Mouse (Mus musculus): ENCODE results near the gene Cux1. TPM values are rescaled to one million over a fixed set of nuclear protein-coding genes. Genes with fewer than 3 reads are reported as not detected.

Gene Cux1
- polyA plus RNA-seq, 1 experiment from 2014 or later, result 89.1 TPM

- DNase-seq (ENCODE audit: low spot score) (no peak), ATAC-seq (ENCODE audit: low FRiP score) (no peak)
- H3K4me3 ChIP-seq (replicated peaks; ENCODE audit: low read length), result no peak overlapping the region
- no peaks in the 10 kb centered on the region for H3K9me3 ChIP-seq (ENCODE audit: control insufficient read depth, low read length)
- H3K4me1 ChIP-seq (replicated peaks; ENCODE audit: control insufficient read depth, insufficient read depth, low read length), result peaks cover 6% of the 10 kb centered on the region; the same call in 1 of the 2 replicates
- H3K27ac ChIP-seq, result no peak overlapping the region
- 80% methylated on average over 3 of the region's 3 CpGs for WGBS
- no peak overlapping the region for H3K4me2 ChIP-seq (replicated peaks)
- no peaks in the 10 kb centered on the region for H3K27me3 ChIP-seq (ENCODE audit: control insufficient read depth, insufficient read depth, low read length)
- peaks cover 9% of the 10 kb centered on the region for H3K36me3 ChIP-seq (replicated peaks; ENCODE audit: control insufficient read depth, insufficient read depth)
- no peak overlapping the region for H3K9ac ChIP-seq
These were observed 78.6 kb downstream of the Cux1 start for GRCm38 (mm10) chr5:136488721-136489120.

DNA sequence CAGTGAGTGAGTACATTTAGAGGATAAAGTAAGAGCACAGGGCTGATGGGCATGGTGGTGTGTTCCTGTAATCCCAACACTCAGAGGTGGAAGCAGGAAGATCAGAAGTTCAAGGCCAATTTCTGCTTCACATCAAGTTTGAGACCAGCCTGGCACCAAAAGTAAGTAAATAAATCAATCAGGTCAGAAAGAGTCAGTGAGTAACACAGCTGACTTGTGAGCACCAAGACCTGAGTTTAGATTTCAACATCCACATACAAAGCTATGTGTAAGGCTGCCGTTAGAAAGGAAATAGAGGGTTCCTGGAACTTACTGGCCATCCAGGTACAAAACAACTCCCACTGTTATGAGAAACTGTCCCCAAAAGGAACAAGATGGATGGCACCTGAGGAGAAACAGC lies 79.1 kb downstream of the Cux1 start:
- Histone ChIP-seq H3K4me3 (replicated peaks; ENCODE audit: low read length) (no peak overlapping the region), H3K9ac (no peak overlapping the region), H3K27ac (no peak overlapping the region), H3K27me3 (ENCODE audit: control insufficient read depth, insufficient read depth, low read length) (no peaks in the 10 kb centered on the region), H3K9me3 (ENCODE audit: control insufficient read depth, low read length) (no peaks in the 10 kb centered on the region), H3K4me2 (replicated peaks) (no peak overlapping the region), H3K4me1 (replicated peaks; ENCODE audit: control insufficient read depth, insufficient read depth, low read length) (peaks cover 6% of the 10 kb centered on the region; the same call in 1 of the 2 replicates), H3K36me3 (replicated peaks; ENCODE audit: control insufficient read depth, insufficient read depth) (peaks cover 9% of the 10 kb centered on the region)
- DNase-seq (ENCODE audit: low spot score), result no peak
- no peak for ATAC-seq (ENCODE audit: low FRiP score)
- 76% methylated on average over 1 of the region's 1 CpGs for WGBS

DNA sequence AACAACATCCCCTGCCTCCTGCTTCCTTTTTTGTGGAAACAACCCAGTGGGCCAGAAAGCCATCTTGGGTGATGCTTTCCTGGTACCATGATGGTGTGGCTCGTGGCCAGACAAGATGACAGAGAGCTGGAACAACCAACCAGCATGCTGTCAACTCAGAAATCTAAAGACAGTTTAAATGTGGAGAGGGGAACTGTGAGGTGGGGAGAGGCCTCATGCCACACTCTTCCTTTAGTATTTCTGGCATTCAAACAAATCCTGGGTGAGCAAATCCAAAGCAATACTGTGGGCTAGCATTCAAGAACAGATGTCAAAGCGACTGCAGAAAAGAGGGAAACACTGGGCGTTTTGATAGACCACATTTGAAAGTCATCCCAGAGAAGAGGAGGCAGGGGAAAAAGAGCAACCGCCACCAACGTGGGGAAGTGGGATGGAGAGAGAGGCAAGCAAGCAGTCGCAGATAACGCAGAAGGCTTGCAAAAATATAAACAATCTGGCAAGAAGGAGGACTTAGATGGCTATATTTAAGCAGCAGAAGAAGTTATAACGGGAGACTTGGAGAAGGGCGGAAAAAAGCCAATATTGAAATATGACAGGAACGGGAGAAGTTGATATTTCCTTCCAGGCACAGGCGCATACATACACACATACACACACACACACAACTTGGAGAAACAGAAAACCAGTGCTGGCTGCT lies 79.7 kb downstream of the Cux1 start:
- Histone ChIP-seq H3K4me3 (replicated peaks; ENCODE audit: low read length) (no peak overlapping the region), H3K27me3 (ENCODE audit: control insufficient read depth, insufficient read depth, low read length) (no peaks in the 10 kb centered on the region), H3K4me1 (replicated peaks; ENCODE audit: control insufficient read depth, insufficient read depth, low read length) (peaks cover 6% of the 10 kb centered on the region; the same call in 1 of the 2 replicates), H3K36me3 (replicated peaks; ENCODE audit: control insufficient read depth, insufficient read depth) (peaks cover 9% of the 10 kb centered on the region), H3K9me3 (ENCODE audit: control insufficient read depth, low read length) (no peaks in the 10 kb centered on the region), H3K9ac (no peak overlapping the region), H3K27ac (no peak overlapping the region), H3K4me2 (replicated peaks) (no peak overlapping the region)
- ATAC-seq (ENCODE audit: low FRiP score) (no peak), DNase-seq (ENCODE audit: low spot score) (no peak)
- 81% methylated on average over 11 of the region's 11 CpGs for WGBS

- Histone ChIP-seq H3K27ac (no peak overlapping the region), H3K36me3 (replicated peaks; ENCODE audit: control insufficient read depth, insufficient read depth) (peaks cover 9% of the 10 kb centered on the region), H3K4me1 (replicated peaks; ENCODE audit: control insufficient read depth, insufficient read depth, low read length) (peaks cover 6% of the 10 kb centered on the region; the same call in 1 of the 2 replicates), H3K27me3 (ENCODE audit: control insufficient read depth, insufficient read depth, low read length) (no peaks in the 10 kb centered on the region), H3K9ac (no peak overlapping the region), H3K4me2 (replicated peaks) (no peak overlapping the region), H3K9me3 (ENCODE audit: control insufficient read depth, low read length) (no peaks in the 10 kb centered on the region), H3K4me3 (replicated peaks; ENCODE audit: low read length) (no peak overlapping the region)
- no peak for DNase-seq (ENCODE audit: low spot score)
- no peak for ATAC-seq (ENCODE audit: low FRiP score)
- 73% methylated on average over 3 of the region's 3 CpGs for WGBS
These were observed 80.9 kb downstream of the Cux1 start for GRCm38 (mm10) chr5:136486401-136486800.

DNA sequence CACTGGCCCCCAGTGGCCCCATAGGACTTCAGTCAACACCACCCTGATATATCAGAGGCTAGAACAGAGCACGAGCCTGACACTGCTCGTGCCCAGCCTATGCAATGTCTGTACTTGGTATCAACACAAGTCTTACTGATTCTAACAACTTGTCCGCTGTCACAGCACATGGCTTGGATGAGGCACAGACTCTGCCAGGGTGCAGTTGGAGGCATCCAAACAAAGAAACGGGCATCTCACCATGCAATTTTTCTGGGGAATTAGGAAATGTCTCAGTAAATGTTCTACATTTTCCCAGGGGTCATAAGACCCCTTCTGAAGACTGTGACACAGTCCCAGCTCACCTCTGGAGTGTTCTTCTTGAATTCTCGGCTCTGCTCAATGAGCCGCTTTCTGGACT lies 81.9 kb downstream of the Cux1 start:
- H3K4me1 ChIP-seq (replicated peaks; ENCODE audit: control insufficient read depth, insufficient read depth, low read length), result peaks cover 6% of the 10 kb centered on the region; the same call in 1 of the 2 replicates
- no peak overlapping the region for H3K4me3 ChIP-seq (replicated peaks; ENCODE audit: low read length)
- no peak overlapping the region for H3K27ac ChIP-seq
- DNase-seq (ENCODE audit: low spot score) (no peak), ATAC-seq (ENCODE audit: low FRiP score) (no peak)
- no peaks in the 10 kb centered on the region for H3K27me3 ChIP-seq (ENCODE audit: control insufficient read depth, insufficient read depth, low read length)
- H3K36me3 ChIP-seq (replicated peaks; ENCODE audit: control insufficient read depth, insufficient read depth), result peaks cover 9% of the 10 kb centered on the region
- no peaks in the 10 kb centered on the region for H3K9me3 ChIP-seq (ENCODE audit: control insufficient read depth, low read length)
- 93% methylated on average over 6 of the region's 6 CpGs for WGBS
- H3K9ac ChIP-seq, result no peak overlapping the region
- no peak overlapping the region for H3K4me2 ChIP-seq (replicated peaks)

GRCm38 (mm10) chr5:136482434-136482833 lies 84.9 kb downstream of the Cux1 start:
- DNase-seq (ENCODE audit: low spot score), result no peak
- H3K27ac ChIP-seq, result no peak overlapping the region
- 89% methylated on average over 1 of the region's 1 CpGs for WGBS

GRCm38 (mm10) chr5:136480541-136480940 lies 86.7 kb downstream of the Cux1 start:
- Histone ChIP-seq H3K27ac (no peak overlapping the region), H3K9ac (no peak overlapping the region), H3K4me3 (replicated peaks; ENCODE audit: low read length) (no peak overlapping the region), H3K27me3 (ENCODE audit: control insufficient read depth, insufficient read depth, low read length) (no peaks in the 10 kb centered on the region), H3K36me3 (replicated peaks; ENCODE audit: control insufficient read depth, insufficient read depth) (peaks cover 9% of the 10 kb centered on the region), H3K4me1 (replicated peaks; ENCODE audit: control insufficient read depth, insufficient read depth, low read length) (peaks cover 6% of the 10 kb centered on the region; the same call in 1 of the 2 replicates), H3K9me3 (ENCODE audit: control insufficient read depth, low read length) (no peaks in the 10 kb centered on the region), H3K4me2 (replicated peaks) (no peak overlapping the region)
- ATAC-seq (ENCODE audit: low FRiP score) (no peak), DNase-seq (ENCODE audit: low spot score) (no peak)
- WGBS, result 95% methylated on average over 7 of the region's 7 CpGs

More at GRCm38 (mm10) chr5:136482434-136482833, 84.9 kb downstream of the Cux1 start:
- H3K36me3 ChIP-seq (replicated peaks; ENCODE audit: control insufficient read depth, insufficient read depth), result peaks cover 9% of the 10 kb centered on the region
- no peaks in the 10 kb centered on the region for H3K9me3 ChIP-seq (ENCODE audit: control insufficient read depth, low read length)
- H3K9ac ChIP-seq, result no peak overlapping the region
- H3K4me1 ChIP-seq (replicated peaks; ENCODE audit: control insufficient read depth, insufficient read depth, low read length), result no peaks in the 10 kb centered on the region
- no peaks in the 10 kb centered on the region for H3K27me3 ChIP-seq (ENCODE audit: control insufficient read depth, insufficient read depth, low read length)
- no peak overlapping the region for H3K4me3 ChIP-seq (replicated peaks; ENCODE audit: low read length)
- no peak overlapping the region for H3K4me2 ChIP-seq (replicated peaks)
- no peak for ATAC-seq (ENCODE audit: low FRiP score)

- H3K4me1 ChIP-seq (replicated peaks; ENCODE audit: control insufficient read depth, insufficient read depth, low read length), result peaks cover 6% of the 10 kb centered on the region; the same call in 1 of the 2 replicates
- 91% methylated on average over 4 of the region's 4 CpGs for WGBS
- ATAC-seq (ENCODE audit: low FRiP score) (no peak), DNase-seq (ENCODE audit: low spot score) (no peak)
- no peaks in the 10 kb centered on the region for H3K27me3 ChIP-seq (ENCODE audit: control insufficient read depth, insufficient read depth, low read length)
- H3K9me3 ChIP-seq (ENCODE audit: control insufficient read depth, low read length), result no peaks in the 10 kb centered on the region
- H3K36me3 ChIP-seq (replicated peaks; ENCODE audit: control insufficient read depth, insufficient read depth), result peaks cover 8% of the 10 kb centered on the region
- no peak overlapping the region for H3K4me3 ChIP-seq (replicated peaks; ENCODE audit: low read length)
- no peak overlapping the region for H3K4me2 ChIP-seq (replicated peaks)
- H3K9ac ChIP-seq, result no peak overlapping the region
- no peak overlapping the region for H3K27ac ChIP-seq
These were observed 87.5 kb downstream of the Cux1 start for GRCm38 (mm10) chr5:136479801-136480200.

- no peak overlapping the region for H3K4me3 ChIP-seq (replicated peaks; ENCODE audit: low read length)
- DNase-seq (ENCODE audit: low spot score) (no peak), ATAC-seq (ENCODE audit: low FRiP score) (no peak)
- no peak overlapping the region for H3K27ac ChIP-seq
- WGBS, result 95% methylated on average over 6 of the region's 6 CpGs
- H3K9ac ChIP-seq, result no peak overlapping the region
- peaks cover 2% of the 10 kb centered on the region for H3K36me3 ChIP-seq (replicated peaks; ENCODE audit: control insufficient read depth, insufficient read depth)
- peaks cover 6% of the 10 kb centered on the region; the same call in 1 of the 2 replicates for H3K4me1 ChIP-seq (replicated peaks; ENCODE audit: control insufficient read depth, insufficient read depth, low read length)
- no peak overlapping the region for H3K4me2 ChIP-seq (replicated peaks)
- H3K27me3 ChIP-seq (ENCODE audit: control insufficient read depth, insufficient read depth, low read length), result no peaks in the 10 kb centered on the region
- no peaks in the 10 kb centered on the region for H3K9me3 ChIP-seq (ENCODE audit: control insufficient read depth, low read length)
These were observed 88.1 kb downstream of the Cux1 start for GRCm38 (mm10) chr5:136479024-136479763.

Data from hindbrain, embryonic 14.5 days (tissue).